Mouse (Mus musculus): Measurements from ENCODE around the gene Cox7a1.

DNA sequence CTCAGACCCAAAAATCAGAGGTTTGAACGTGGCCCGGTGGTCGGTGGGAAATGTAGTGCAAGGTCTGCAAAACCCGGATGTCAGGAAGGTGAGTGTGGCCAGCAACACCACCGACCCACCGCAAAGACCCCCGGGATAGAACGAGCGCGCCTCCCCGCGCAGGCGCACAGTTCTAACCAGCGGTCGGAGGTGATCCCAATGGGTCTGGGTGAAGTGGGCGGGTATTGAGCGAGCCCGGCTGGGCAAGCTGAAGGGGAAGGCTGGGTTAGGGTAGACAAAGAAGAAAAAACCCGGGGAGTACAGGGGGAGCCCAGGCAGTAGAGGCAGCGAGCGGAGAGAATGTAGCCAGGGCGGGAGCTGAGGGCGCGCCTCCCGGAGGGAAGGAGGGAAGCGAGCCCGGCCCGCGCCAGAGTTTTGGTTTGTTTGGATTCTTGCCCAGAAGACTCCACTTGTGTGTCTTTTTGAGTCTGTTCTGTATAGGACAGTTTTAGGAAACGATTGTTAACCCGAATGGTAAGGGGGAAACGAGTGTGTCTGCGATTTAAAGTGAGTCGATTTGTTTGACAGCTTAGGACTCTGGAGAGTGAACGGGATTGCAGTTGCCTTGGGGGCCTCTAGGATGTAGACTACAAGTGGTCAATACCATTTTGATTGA is 40.3 kb upstream of the Cox7a1 start:
- no peak for TF ChIP-seq CTCF (IDR thresholded peaks at IDR 0.05; ENCODE audit: low read depth, low read length)
- TF ChIP-seq POLR2A (IDR thresholded peaks at IDR 0.05; ENCODE audit: extremely low read depth, insufficient read depth, low read length), result no peak
